Mouse (Mus musculus): ENCODE measurements around the gene Tex13c2. TPM values are rescaled to one million over a fixed set of nuclear protein-coding genes. Genes with fewer than 3 reads are reported as not detected.
A peak's percentile ranks its signal among the peaks of the same experiment; 100 is the strongest.

Tex13c2 gene
- total RNA-seq (2021), result not detected
- long read RNA-seq, experiment 1, result 0 reads
- long read RNA-seq, experiment 2, result 0 reads

- DNase-seq (ENCODE audit: low spot score in 2 of 2), result no peak
Measured at GRCm38 (mm10) chrX:42489446-42489845, at the start of gene Tex13c2. TSS of gene Tex13c2 (plus strand) at chrX:42489691.

GRCm38 (mm10) chrX:42450305-42450704 is 39.2 kb upstream of the Tex13c2 start:
- no peak for DNase-seq (ENCODE audit: low spot score in 2 of 2)

GRCm38 (mm10) chrX:42453001-42453400 is 36.5 kb upstream of the Tex13c2 start:
- DNase-seq (ENCODE audit: low spot score in 2 of 2), result no peak

- DNase-seq (ENCODE audit: low spot score in 2 of 2), result no peak
Measured at GRCm38 (mm10) chrX:42454533-42454932, 35.0 kb upstream of the Tex13c2 start.

GRCm38 (mm10) chrX:42490336-42490735 is 845 bp downstream of the Tex13c2 start:
- DNase-seq (ENCODE audit: low spot score in 2 of 2), result no peak

- DNase-seq (ENCODE audit: low spot score in 2 of 2), result no peak
Measured at GRCm38 (mm10) chrX:42500538-42500937, 11.0 kb downstream of the Tex13c2 start.

- no peak for DNase-seq (ENCODE audit: low spot score in 2 of 2)
Measured at GRCm38 (mm10) chrX:42502291-42503043, 13.0 kb downstream of the Tex13c2 start, which contains the start of gene Sh2d1a. TSS of gene Sh2d1a (plus strand) at chrX:42502453.

GRCm38 (mm10) chrX:42511105-42511504 is 21.6 kb downstream of the Tex13c2 start:
- DNase-seq (ENCODE audit: low spot score in 2 of 2), result no peak

- DNase-seq (ENCODE audit: low spot score in 2 of 2), result no peak
Measured at GRCm38 (mm10) chrX:42512567-42512966, 23.1 kb downstream of the Tex13c2 start.

GRCm38 (mm10) chrX:42522868-42523267 is 33.4 kb downstream of the Tex13c2 start:
- DNase-seq (ENCODE audit: low spot score in 2 of 2), result no peak

- DNase-seq (ENCODE audit: low spot score in 2 of 2), result no peak
Measured at GRCm38 (mm10) chrX:42530703-42531102, 41.2 kb downstream of the Tex13c2 start.

GRCm38 (mm10) chrX:42540030-42540755 is 50.7 kb downstream of the Tex13c2 start:
- no peak for DNase-seq (ENCODE audit: low spot score in 2 of 2)

- DNase-seq (ENCODE audit: low spot score in 2 of 2), result peak; percentile 27 to 63
Measured at GRCm38 (mm10) chrX:42540756-42541053, 51.2 kb downstream of the Tex13c2 start.

Other genes with a start within 250 kb of the Tex13c2 start
- gene Sh2d1a, start 12.8 kb downstream of the Tex13c2 start, total RNA-seq (2021), result not detected